Mouse (Mus musculus): ENCODE measurements around the gene Dock4.
"Not testable (repeated sequence)": the region's sequence is repeated elsewhere in the genome, so short reads cannot be mapped to it uniquely, and the experiment has no call there.

Dock4 gene

DNA sequence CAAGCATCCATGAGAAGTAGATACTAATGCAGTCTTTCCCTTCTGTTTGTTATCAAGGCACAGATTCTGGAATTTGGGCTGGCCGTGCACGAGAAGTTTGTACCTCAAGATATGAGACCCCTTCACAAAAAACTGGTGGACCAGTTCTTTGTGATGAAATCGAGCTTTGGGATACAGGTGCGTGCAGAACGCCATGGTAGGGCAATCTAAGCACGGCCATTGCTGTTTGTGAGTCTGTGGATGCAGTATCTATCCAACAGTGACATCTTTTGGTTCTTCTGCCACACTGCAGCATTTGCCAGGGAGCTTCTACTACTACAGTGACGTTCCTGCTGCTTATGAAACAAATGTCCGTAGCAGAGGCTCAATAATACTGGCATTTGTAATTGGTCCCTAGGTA, 386.4 kb downstream of the Dock4 start:
- DNase-seq, result no peak

DNA sequence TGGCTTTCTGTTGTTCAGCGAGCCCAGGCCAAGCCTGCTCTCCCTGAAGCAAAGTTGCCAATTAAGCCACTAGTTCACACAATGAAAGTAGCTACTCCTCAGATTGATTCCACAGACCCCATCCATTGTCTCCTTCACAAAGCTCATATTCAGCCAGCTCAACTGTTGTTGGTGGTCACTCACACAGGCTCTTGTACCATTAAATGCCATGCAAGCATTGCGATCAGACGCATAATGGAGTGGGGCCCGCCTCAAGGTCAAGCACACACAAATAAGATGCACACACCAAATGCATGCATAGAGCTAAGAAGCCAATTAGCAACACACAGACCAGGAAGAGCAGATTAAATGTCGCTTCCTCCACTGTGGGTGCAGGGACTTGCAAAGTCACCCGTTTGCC, 391.2 kb downstream of the Dock4 start:
- DNase-seq, result no peak

DNA sequence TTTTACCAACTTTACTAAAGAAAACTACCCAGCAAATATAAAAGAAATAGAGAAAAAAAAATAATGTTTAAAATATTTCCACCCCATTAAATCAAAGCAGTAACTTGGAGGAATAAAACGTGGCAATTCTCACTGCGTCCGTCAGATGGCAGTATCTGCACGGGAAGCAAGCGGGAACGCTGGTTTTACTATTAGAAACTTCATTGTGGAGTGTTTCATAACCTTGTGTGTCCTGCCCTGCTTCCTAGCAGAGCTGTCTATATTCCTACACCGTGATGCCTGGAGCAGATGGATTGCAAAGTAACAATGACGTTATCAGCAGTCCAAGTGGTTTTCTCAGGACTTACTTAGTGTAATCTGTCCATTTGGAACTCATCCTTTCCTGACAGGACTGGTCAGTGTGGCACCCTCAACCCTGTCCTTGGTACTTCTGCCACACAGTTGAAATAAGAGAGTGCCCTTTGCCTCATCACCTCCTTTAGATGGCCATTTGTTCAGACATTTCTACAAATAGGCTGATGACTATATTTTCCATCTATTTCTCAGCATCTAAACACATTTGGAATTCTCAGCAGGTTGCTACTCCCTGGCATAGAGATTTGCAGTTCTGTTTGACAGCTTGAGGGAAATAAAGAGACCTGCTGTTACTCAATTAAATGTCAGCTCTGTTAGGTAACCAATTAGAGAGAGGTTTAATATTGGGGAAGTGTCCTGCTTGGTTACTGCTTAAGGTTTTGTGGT, 392.0 kb downstream of the Dock4 start:
- DNase-seq, result peak; percentile 26 to 40

DNA sequence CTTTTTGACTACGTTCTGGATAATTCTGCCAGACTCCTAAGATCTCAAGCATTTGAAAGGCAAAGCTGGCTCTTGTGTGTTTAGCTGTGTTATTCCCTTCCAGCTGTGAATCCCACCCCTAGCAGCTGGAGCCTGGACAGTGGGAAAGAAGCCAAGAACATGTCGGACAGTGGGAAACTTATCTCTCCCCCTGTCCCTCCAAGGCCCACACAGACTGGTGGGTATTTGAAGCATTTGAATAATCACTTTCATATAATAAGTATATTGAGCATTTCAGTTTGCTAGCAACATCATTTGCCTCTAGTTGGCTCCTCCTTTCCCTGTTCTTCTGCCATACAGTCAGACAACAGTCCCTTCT, 392.6 kb downstream of the Dock4 start:
- no peak for DNase-seq

DNA sequence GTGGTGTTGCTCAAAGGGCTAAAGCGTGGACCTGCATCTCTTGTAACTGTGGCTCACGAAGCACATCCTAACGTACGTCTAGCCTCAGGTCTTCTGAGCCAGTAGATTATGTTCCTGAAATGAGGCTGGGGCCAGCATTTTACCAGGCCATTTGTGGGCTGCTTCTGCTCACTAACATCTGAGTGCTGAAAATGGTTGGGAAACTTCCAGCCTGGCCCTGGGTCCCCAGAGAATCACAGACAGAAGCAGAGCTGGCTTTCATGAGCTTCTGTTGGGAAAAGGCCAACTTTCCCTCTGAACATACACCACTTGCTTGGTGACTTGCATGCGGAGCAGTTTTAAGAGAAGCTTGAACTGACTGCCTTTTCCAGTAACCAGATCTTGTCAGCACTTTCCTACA, 393.2 kb downstream of the Dock4 start:
- DNase-seq, result no peak

DNA sequence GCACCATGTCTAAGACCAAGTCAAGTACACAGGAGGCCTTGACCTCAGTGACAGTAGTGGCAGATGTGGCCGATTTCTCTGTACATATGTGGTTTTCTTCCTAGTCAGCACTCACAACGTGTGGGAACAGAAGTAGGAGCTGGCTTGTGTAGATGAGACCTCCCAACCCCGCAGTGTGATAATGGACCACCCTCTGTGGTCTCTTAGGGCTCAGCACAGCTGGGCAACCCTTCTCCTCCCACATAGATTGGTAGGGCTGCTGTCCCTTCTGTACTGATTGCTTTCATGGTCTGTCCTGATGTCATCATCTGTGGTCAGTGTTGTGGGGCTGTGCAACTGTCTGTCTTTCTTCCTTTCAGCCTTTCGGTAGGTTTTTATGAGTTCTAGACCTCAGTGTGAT, 394.1 kb downstream of the Dock4 start:
- DNase-seq, result no peak

DNA sequence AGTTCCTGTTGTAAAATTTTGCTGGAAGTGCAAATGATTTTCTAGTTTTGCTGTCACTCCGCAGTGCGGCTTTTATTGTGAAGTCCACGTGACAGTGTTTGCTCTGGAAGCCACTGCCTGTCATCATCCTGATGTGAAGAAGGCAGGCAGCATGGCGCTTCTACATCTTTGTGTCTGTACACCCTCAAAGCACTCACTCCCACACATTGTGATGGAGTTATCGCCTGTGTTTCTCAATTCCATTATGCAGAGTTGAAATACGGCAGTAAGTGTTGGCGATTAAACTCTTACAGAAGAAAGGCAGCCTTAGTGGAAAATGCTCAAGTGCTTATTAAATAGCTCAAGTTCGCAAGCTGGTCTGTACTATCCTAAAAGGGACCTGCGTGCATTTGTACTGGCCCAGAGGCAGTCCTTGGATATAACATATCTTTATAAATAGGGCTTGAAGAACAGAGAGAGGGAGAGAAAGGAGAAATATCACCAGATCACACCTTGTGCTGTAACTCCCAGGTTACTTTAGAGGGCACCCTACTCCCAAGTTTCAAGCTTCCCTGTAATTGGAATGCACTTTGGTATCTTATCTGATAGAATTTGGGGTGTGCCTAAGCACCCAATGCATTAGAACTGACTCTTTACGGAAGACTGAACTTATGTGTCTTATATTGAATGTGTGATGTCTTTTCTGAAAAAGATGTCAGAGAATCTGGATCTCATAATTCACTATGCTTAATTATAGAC, 396.7 kb downstream of the Dock4 start:
- no peak for DNase-seq

DNA sequence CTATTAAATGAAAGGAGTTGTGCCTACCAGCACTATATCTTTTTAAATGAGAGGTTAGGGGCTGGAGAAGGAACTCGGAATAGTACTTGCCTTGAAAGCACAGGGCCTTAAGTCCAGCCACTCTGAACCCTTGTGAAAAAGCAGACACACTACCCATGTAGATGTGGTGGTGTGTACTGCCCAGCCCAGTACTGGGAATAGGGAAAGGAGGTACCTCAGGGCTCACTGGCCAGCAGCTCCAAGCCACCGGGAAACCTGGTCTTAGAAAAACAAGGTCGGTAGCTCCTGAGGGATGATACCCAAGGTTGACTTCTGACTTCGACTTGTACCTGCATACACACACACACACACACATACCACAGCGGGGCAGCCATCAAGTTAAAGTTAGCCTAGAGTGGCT, 397.2 kb downstream of the Dock4 start:
- DNase-seq, result no peak

DNA sequence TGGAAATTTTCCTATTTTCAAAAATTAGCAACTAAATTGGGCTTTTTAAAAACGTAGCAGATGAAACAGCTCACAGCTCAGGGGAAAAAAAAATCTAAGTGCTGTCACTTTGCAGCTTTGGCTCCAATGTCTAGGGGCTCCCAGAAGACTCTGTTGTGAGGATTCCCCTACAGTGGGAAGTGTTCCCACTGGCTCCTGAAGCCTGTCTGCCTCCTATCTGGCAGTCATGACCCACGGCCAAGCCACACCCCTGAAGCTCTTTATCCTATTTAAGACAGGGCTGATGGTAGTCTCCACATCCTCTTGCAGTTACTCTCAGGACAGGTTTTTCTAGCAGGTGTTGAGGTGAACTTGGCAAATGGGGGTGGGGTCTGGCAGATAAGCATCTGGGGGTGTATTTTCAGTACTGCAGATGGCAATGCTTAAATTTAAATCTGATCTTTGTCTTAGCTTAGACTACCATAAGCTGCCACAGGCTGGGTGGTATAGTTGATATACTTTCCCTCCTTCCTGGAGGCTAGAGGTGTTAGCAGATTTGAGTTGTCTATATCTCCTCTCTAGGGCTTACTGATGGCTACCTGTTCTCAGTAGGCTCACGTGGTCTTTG, 397.8 kb downstream of the Dock4 start:
- DNase-seq, result no peak

DNA sequence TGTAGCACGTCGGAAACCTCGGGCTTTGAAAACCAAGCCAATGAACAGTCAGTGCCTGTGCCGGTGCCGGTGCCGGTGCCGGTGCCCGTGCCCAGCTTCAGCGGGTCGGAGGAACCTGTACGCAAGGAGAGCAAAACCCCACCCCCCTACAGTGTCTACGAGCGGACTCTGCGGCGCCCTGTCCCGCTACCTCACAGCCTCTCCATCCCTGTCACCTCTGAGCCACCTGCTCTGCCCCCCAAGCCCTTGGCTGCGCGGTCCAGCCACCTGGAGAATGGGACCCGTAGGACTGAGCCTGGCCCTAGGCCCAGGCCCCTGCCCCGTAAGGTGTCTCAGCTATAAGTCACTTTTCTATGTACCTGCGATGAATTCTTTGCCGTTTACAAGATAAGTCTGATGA, 398.6 kb downstream of the Dock4 start:
- no peak for DNase-seq

DNA sequence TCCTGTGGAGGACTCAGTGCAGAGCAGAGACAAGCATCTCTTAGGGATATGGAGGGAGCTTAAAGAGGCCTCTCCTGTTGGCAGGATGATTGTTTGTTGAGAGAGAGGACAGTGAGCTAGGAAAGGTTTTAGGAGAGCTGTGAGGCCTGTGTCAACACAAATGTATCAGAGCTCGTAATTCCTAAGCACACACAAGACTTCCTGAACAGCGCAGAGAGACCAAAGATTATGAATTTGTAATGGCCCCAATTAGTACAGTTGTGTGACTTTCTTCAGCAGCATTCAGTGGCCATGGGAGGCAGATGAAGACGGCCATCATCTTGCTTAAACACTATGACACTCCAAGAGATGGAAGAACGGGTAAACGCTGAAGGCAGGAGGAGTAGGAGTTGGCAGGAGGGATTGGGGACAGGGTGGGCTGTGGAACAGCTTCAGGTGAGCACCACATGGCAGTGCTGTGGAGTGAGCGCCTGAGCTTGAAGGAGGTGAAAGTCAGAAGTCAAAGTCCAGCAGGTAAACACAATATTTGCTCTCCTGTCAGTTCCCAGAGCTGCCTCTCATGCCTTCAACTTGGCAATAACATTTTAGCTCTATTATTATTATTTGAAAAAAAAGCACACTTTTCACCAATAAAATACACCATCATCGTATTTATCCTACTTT, 409.1 kb downstream of the Dock4 start:
- no peak for DNase-seq

DNA sequence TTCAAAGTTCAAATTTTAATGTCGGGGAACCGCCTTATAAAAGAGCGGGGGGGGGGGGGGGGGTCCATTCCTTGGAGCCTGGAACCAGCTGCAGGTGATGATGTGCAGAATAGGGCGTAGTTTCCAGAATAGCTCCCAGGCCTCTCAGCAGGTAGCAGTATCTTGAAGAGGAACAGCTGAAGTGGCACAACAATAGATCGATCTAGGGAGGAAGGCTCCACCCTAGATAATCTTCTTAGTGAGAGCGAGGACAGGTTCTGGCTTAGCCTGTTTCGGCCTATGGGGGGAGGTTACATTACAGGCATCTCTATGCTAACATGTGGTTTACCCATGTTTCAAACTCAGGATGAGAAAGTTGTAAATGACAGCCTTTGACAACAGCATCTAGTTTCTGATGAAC, 411.7 kb downstream of the Dock4 start:
- DNase-seq, result no peak

DNA sequence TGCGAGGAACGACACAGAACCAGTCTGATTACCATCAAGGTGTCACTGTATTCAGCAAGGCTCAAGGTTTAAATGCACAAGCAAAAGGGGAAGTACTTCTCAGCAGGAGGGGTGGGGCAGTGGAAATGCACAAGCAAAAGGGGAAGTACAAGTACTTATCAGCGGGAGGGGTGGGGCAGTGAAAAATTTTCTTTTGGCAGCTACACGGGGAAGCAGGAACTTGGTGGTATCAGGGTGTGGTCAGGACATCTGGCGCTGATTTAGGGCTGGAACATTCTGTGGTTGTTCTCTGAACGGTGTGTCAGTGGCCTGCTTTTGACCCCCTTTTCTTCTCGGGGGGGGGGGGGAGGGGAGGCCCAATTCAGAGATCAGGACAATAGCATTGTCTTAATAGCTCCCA, 413.0 kb downstream of the Dock4 start:
- not testable (repeated sequence) for DNase-seq

DNA sequence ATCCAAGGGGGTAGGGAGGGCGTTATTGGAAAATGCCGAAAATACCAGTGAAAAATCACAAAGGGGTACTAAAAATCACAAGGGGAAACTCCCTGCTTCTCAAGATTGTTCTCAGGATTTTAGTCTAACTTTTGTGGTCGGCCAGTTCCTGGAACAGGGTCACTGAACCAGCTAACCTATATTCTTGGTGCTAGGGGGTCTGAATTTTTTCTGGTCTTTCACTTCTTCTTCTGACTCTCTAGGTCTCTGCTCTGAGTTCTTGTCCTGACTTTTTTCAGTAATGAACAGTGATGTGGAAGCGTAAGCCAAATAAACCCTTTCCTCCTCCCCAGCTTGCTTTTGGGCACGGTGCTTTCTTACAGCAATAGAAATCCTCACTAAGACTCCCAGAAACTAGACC, 424.6 kb downstream of the Dock4 start:
- DNase-seq, result no peak

DNA sequence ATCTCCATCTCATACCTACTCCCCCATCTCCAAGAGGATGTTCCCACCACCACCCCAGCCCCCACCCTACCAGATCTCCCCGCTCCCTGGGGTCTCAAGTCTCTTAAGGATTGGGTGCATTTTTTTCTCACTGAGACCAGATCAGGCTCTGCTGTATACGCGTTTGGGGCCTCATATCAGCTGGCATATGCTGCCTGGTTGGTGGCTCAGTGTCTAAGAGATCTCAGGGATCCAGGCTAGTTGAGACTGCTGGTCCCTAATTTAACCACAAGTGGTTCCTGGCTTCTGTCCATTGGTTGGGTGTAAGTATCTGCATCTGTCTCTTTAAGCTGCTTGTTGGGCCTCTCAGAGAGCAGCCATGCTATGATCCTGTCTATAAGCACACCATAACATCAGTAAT, 427.0 kb downstream of the Dock4 start:
- no peak for DNase-seq

DNA sequence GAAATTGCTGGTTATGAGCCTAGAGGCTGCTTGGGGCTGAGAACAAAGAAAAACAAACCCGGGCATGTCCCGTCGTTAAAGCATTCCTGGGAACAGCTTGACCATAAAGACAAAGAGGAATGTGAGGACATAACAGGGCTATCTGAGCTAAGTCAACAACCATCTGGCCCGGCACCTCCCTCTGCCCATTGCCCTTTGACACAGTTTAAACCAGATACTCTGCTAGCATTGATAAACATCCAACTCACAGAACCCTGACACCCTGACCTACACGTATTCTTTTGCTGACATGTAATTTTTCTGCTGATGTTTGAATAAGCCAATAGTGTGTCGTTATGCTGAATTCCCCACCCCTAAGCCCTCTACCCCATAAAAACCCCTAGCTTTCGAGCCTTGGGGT, 427.5 kb downstream of the Dock4 start:
- DNase-seq, result not testable (repeated sequence)

DNA sequence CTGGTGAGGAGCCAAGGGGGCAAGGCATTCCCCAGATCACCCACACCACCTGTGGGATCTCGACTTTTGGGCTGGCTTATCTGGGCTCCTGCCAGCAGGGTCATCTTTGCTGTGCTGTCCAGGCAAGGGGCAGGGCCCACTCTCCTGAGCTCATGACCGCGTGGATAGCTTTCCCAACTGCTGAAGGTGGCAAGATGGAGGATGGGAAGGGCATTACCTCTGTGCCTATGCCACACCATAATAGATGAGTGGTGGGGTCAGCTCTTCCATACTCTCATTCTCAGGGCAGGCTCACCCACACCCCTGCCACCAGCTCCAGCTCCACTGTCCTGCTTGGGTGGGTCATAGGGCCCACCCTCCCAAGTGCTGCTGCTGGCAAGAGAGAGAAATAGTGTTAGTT, 439.2 kb downstream of the Dock4 start:
- no peak for DNase-seq

DNA sequence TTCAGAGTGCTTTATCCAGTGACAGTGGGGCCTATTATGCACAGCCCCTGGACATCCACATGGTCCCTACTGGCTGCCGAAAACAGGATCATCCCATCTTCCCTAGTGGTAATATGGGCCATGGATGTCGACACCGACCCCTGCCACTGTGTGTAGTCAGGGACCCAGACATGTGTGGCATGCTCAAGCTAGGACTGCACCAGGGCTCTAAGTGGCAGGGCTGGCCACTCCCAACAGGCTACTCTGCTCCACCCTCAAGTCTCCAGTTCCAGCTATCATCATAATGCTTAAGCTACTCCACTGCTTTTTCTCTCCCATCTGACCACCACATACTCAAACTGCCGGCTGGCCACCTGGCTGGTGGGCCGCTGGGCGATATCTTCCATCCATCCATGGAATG, 439.6 kb downstream of the Dock4 start:
- DNase-seq, result no peak

DNA sequence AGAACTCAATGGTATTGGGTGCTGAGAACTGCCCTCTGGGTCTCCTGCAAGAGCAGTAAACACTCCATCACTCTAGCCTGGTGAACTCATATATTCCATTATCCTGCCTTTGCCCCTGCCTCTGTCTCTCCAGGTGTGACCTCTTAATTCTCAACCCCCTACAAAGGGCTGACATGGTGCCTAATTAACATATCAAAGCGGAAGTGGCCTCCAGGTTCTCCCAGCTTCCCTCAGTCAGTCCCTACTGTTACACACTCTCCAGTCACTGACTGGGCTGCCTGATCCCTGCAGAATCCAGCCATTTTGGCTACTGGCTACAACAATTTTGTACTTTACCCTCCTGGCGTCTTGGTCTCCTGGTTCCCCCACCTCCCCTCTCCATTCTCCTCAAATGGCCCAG, 441.7 kb downstream of the Dock4 start:
- DNase-seq, result no peak

DNA sequence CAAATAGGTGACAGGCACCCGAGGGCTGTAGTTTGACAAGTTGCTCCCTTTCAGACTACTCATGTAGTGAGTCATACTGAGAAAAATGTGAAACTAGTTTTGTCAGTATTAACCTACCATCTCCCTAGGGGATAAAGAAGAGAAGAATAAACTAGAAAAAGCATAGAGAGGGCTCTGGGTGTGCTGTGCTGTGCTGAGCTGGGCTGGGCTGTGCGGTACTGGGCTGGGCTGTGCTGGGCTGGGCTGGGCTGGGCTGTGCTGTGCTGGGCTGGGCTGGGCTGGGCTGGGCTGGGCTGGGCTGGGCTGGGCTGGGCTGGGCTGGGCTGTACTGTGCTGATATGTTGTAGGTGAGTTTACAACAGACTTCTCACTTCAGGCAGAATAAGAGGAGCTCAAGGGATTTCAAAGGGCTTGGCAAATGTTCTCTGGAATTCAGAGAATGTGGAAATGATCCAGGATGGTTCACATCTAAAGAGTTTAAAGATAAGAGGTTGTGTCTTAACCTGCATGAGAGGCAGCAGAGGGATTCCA, 442.6 kb downstream of the Dock4 start:
- DNase-seq, result no peak

DNA sequence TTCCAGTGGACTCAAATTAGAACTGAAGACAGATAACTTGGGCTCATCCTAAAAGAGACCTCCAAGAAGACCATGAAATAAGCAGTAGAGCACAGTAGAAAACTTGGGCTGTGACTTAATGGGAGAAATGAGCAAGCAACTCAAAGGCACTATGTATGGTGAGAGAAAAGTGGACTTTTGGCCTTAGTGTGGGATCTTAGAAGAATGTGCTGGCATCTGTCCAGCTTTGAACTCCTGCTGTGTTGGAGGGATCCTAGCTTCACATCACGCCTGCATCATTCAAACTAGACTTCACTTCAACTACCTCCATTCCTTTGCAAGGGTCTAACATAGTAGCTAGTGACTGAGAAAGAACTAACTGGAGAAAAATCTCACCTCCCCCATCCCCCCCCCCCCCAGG, 443.1 kb downstream of the Dock4 start:
- DNase-seq, result no peak

DNA sequence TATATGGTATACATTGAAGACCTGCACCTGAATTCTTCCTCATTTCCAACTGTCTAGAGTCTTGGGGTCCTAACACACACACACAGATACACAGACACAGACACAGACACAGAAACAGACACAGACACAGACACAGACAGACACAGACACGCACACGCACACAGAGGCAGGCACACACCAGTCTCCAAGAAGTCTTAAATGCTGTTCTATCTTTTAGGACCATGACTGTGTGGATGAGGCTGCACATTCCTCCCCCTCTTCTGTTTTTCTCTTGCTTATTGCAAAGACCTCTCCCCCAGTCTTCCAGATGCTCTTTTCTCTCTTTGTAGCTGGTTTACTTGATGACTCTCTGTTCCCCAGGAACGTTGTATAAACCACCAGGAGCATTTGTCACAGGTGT, 443.8 kb downstream of the Dock4 start:
- DNase-seq, result no peak

DNA sequence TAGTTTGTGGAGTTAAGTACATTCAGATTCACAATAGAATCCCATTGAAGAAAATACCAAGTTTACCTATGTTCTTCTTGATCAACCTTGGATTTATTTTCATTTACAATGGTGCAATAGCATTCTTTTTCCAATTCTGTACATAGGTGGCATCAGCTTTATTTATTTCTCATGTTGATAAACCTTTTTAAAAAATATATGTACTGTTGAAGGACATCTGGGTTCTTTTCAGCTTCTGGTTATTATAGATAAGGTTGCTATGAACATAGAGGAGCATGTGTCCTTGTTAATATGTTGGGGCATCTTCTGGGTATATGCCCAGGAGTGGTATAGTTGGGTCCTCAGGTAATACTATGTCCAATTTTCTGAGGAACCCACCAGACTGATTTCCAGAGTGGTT, 445.4 kb downstream of the Dock4 start:
- DNase-seq, result no peak

DNA sequence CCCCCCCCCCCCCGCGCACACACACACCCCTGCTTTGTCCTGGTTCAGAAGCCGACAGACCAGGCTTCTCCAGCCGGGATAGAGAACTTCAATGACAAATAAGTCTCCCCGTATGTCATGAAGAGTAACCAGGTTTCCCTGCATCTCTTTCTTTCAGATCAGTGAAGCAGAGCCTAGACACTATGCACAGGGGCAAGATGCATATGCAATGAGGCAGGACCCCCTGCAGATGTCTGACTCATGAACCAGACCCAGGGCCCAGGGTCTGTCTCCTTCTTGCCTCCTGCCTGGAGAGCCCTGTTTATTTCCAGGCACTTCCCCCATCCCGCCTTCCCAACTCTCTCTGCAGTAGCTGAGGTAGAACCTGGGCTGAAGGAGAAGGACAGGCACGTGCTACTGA, 448.0 kb downstream of the Dock4 start:
- no peak for DNase-seq

Data from thymus, postnatal 36 days (tissue).